Comparison of ENCODE assay signal across 27 mouse cellular contexts in the genomic region with DNA sequence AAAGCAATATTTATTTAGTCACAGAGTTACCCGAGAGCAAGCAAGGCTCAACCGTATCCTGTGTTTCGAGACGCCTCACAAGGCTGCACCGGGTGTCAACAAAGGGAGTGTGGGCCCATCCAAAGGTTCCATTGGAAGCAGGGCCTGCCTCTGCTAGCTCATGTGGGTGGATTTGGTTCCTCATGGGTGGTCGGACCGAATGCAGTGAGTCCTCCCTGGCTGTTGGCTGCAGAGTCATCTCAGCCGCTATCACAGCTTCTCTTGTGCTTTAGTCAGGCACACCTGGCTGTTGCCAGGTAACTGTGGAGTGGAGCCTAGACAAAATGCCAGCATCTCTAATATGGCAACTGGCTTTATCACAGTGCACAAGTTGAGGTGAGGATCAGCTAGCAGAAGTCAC. TPM values are rescaled to one million over a fixed set of nuclear protein-coding genes. Genes with fewer than 3 reads are reported as not detected.
"Had no signal": no experiment of that assay in that cellular context is flagged by ENCODE, and none has a peak within 500 bp of the region (broad histone marks: within the 10 kb centered on the region; RNA-seq: fewer than 3 reads in every experiment).

No protein-coding gene starts in this region.

- H3K4me3 ChIP-seq: gastrocnemius, adult 2 months; heart, adult 2 months; heart, embryonic 13.5 days; heart, embryonic 15.5 days; hindbrain, embryonic 10.5 days; hindbrain, embryonic 12.5 days; intestine, embryonic 15.5 days; layer of hippocampus, adult 2 months; left cerebral cortex, adult 2 months; limb, embryonic 12.5 days; liver, embryonic 13.5 days; liver, embryonic 15.5 days had no signal

- H3K27me3 ChIP-seq: heart, embryonic 15.5 days; hindbrain, embryonic 12.5 days; intestine, embryonic 15.5 days; limb, embryonic 12.5 days; liver, embryonic 13.5 days; liver, embryonic 15.5 days had no signal

- H3K27ac ChIP-seq: gastrocnemius, adult 2 months; heart, adult 2 months; heart, embryonic 13.5 days; heart, embryonic 15.5 days; hindbrain, embryonic 10.5 days; hindbrain, embryonic 12.5 days; hindbrain, embryonic 14.5 days; intestine, embryonic 15.5 days; layer of hippocampus, adult 2 months; left cerebral cortex, adult 2 months; limb, embryonic 12.5 days; liver, embryonic 13.5 days; liver, embryonic 15.5 days had no signal

- H3K4me2 ChIP-seq: heart, embryonic 11.5 days; heart, embryonic 13.5 days; heart, embryonic 15.5 days; hindbrain, embryonic 12.5 days; hindbrain, embryonic 14.5 days; intestine, embryonic 15.5 days; limb, embryonic 12.5 days; liver, embryonic 11.5 days; liver, embryonic 13.5 days; liver, embryonic 15.5 days had no signal

- H3K9ac ChIP-seq: heart, embryonic 13.5 days; heart, embryonic 15.5 days; hindbrain, embryonic 12.5 days; hindbrain, embryonic 14.5 days; intestine, embryonic 15.5 days; limb, embryonic 12.5 days; liver, embryonic 13.5 days; liver, embryonic 15.5 days; liver, postnatal 0 days had no signal

- DNase-seq: gastrocnemius, adult 2 months; gastrocnemius, postnatal 10 days; gastrocnemius, postnatal 25 days; heart, adult 2 months; liver; liver, embryonic 13.5 days; liver, postnatal 0 days had no signal

- ATAC-seq: forebrain, embryonic 16.5 days; hindbrain, embryonic 16.5 days; inflammation-experienced regulatory T-cells, adult 6 months; intestine, embryonic 15.5 days; intestine, postnatal 0 days; liver, postnatal 0 days had no signal

- H3K4me1 ChIP-seq: heart, embryonic 13.5 days; heart, embryonic 15.5 days; hindbrain, embryonic 10.5 days; hindbrain, embryonic 12.5 days; intestine, embryonic 15.5 days; limb, embryonic 12.5 days; liver, embryonic 13.5 days; liver, embryonic 15.5 days had no signal

- H3K9me3 ChIP-seq: heart, embryonic 15.5 days; hindbrain, embryonic 10.5 days; hindbrain, embryonic 12.5 days; intestine, embryonic 15.5 days; limb, embryonic 12.5 days; liver, embryonic 13.5 days; liver, embryonic 15.5 days had no signal

- H3K36me3 ChIP-seq: heart, embryonic 13.5 days; heart, embryonic 15.5 days; hindbrain, embryonic 10.5 days; hindbrain, embryonic 12.5 days; intestine, embryonic 15.5 days; limb, embryonic 12.5 days; liver, embryonic 13.5 days; liver, embryonic 15.5 days had no signal

RNA-seq across cellular contexts. Expression of gene Il9, which starts 18.6 kb away (rescaled TPM):
- polyA plus RNA-seq: forebrain, embryonic 16.5 days; frontal cortex, adult 2 months; heart, adult 2 months; heart, embryonic 11.5 days; heart, embryonic 13.5 days; heart, embryonic 15.5 days; heart, postnatal 0 days; hindbrain, embryonic 10.5 days; hindbrain, embryonic 12.5 days; hindbrain, embryonic 14.5 days; hindbrain, embryonic 16.5 days; inflammation-experienced regulatory T-cells, adult 6 months; intestine, embryonic 15.5 days; intestine, postnatal 0 days; kidney, adult 2 months; limb, embryonic 12.5 days; limb, embryonic 14.5 days; liver, embryonic 11.5 days; liver, embryonic 13.5 days; liver, embryonic 15.5 days; liver, postnatal 0 days had no signal

RNA-seq across cellular contexts. Expression of gene Lect2, which starts 47.7 kb away (rescaled TPM):
- polyA plus RNA-seq: forebrain, embryonic 16.5 days; frontal cortex, adult 2 months; heart, adult 2 months; heart, embryonic 15.5 days; heart, postnatal 0 days; hindbrain, embryonic 10.5 days; hindbrain, embryonic 12.5 days; hindbrain, embryonic 14.5 days; hindbrain, embryonic 16.5 days; inflammation-experienced regulatory T-cells, adult 6 months; limb, embryonic 12.5 days; limb, embryonic 14.5 days had no signal
